Mouse (Mus musculus): ENCODE measurements around the gene Olfr147. TPM values are rescaled to one million over a fixed set of nuclear protein-coding genes. Genes with fewer than 3 reads are reported as not detected.
"Not testable (repeated sequence)": the region's sequence is repeated elsewhere in the genome, so short reads cannot be mapped to it uniquely, and the experiment has no call there.

The Olfr147 gene
- not detected in 2 replicates for polyA plus RNA-seq (2016; fragmentation: Nextera tagmentation; extraction: Ambion mirVana)

GRCm38 (mm10) chr9:38401398-38401797 is at the start of gene Olfr147:
Gene Olfr147 (plus strand): TSS chr9:38401698.
- Histone ChIP-seq H3K4me2 (replicated peaks) (no peak within 1 kb of the TSS), H3K36me3 (no peaks in the 10 kb centered on the region), H3K9ac (replicated peaks) (no peak within 1 kb of the TSS), H3K4me1 (no peaks in the 10 kb centered on the region), H3K27me3 (no peaks in the 10 kb centered on the region), H3K9me3 (no peaks in the 10 kb centered on the region), H3K4me3 (no peak within 1 kb of the TSS), H3K27ac (replicated peaks) (no peak within 1 kb of the TSS)
- WGBS = 85% methylated on average over 1 of the region's 1 CpGs
- ATAC-seq (ENCODE audit: low FRiP score, low read depth) = no peak

DNA sequence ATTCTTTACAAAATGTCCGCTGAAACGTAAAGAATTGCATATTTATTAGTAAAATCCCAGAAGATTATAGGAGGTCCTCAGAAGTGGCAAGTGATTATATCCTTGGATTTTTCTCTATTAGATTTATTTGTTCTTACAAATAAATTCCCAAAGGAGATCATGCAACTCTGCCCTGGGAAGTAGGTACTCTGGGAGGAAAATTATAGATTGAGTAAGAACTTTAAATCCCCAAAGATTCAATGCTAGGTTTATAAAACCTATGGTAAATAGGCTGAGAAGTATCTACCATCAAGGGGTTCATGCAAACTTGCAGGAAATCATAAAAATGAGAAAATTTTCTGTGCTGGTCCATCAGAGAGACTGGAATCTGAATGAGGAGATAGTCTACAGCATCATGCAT is 34.9 kb upstream of the Olfr147 start, which contains the start of gene Olfr250:
Gene Olfr250, plus strand, starts transcription at position 301 of the 400 bp plus-strand sequence.
- no peaks in the 10 kb centered on the region for H3K4me1 ChIP-seq
- H3K4me3 ChIP-seq = no peak within 1 kb of the TSS
- ATAC-seq (ENCODE audit: low FRiP score, low read depth) = no peak
- no peak within 1 kb of the TSS for H3K27ac ChIP-seq (replicated peaks)
- no peaks in the 10 kb centered on the region for H3K36me3 ChIP-seq
- no peaks in the 10 kb centered on the region for H3K9me3 ChIP-seq
- no peak within 1 kb of the TSS for H3K9ac ChIP-seq (replicated peaks)
- H3K27me3 ChIP-seq = no peaks in the 10 kb centered on the region
- 77% methylated on average over 2 of the region's 2 CpGs for WGBS
- no peak within 1 kb of the TSS for H3K4me2 ChIP-seq (replicated peaks)

DNA sequence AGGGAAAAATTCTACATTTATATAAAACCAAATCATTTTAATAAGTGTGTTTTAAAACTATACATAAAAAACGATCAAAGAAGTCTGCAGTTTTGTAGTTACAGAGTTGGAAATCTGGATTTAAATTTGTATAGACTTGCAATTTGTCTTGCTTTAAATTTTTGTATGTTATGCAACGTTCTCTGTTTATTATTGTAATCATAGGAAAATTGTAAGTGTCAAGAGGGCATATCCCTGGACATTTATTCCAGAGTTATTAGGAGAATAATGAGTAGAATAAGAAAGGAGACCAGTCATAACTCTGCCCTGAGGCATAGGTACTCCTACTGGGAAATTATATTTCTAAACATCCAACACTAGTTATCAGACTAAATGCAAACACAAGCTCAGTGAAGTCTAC is 24.7 kb upstream of the Olfr147 start, which contains the start of gene Olfr251:
Gene Olfr251, plus strand, starts transcription at position 301 of the 400 bp plus-strand sequence.
- no peaks in the 10 kb centered on the region for H3K4me1 ChIP-seq
- WGBS = 73% methylated on average over 2 of the region's 2 CpGs
- H3K4me3 ChIP-seq = no peak within 1 kb of the TSS
- no peaks in the 10 kb centered on the region for H3K36me3 ChIP-seq
- no peak for ATAC-seq (ENCODE audit: low FRiP score, low read depth)
- no peak within 1 kb of the TSS for H3K4me2 ChIP-seq (replicated peaks)
- H3K27ac ChIP-seq (replicated peaks) = no peak within 1 kb of the TSS
- no peak within 1 kb of the TSS for H3K9ac ChIP-seq (replicated peaks)
- no peaks in the 10 kb centered on the region for H3K9me3 ChIP-seq
- no peaks in the 10 kb centered on the region for H3K27me3 ChIP-seq

DNA sequence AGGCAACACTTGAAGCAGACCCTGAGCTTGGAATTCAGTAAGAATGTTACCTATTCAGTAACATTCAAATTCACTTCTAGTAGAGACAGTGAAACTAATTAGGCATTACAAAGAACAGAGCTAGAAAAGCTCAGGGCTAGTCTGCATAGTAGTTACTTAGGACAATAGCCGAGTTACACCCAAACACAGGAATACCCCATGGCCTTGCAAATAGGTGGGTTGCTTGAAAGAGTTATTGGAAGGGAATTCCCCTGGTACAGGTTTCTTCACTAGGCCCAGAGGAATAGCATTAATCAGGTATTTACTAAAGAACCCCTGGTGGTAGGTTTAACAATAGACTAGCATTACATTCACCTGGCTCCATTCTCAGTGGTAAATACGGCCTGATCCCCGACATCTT is 6.0 kb downstream of the Olfr147 start:
- not testable (repeated sequence) for ATAC-seq (ENCODE audit: low FRiP score, low read depth); H3K9ac ChIP-seq (replicated peaks)
- WGBS = 90% methylated on average over 3 of the region's 3 CpGs

DNA sequence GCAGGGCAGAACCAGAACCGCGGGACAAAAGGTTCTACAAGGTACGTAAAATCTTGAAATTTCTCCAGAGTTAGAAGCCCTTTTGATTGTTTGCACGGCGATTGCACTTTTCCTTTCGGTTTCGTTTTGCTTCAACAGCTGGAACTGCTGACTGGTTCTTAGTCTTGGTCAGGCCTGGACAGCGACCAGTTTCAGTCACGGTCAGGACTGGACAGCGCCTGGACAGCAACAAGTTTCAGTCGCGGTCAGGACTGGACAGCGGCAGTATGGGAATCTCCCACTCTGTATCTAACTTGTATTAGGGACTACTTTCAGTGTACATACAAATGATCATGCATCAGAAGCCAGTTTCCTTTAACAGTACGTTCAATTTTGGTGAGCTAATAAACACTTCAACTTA is 12.0 kb downstream of the Olfr147 start:
- H3K9ac ChIP-seq (replicated peaks); H3K4me3 ChIP-seq; H3K27me3 ChIP-seq; H3K4me2 ChIP-seq (replicated peaks); H3K27ac ChIP-seq (replicated peaks); H3K36me3 ChIP-seq; ATAC-seq (ENCODE audit: low FRiP score, low read depth); H3K4me1 ChIP-seq; H3K9me3 ChIP-seq: not testable (repeated sequence)
- WGBS = 93% methylated on average over 14 of the region's 14 CpGs

More for the DNA sequence above, 6.0 kb downstream of the Olfr147 start:
- H3K27me3 ChIP-seq; H3K9me3 ChIP-seq; H3K4me1 ChIP-seq; H3K4me3 ChIP-seq; H3K36me3 ChIP-seq; H3K4me2 ChIP-seq (replicated peaks); H3K27ac ChIP-seq (replicated peaks): not testable (repeated sequence)

GRCm38 (mm10) chr9:38423801-38424200 is 22.3 kb downstream of the Olfr147 start:
- no peak overlapping the region for H3K4me3 ChIP-seq
- no peak for ATAC-seq (ENCODE audit: low FRiP score, low read depth)
- H3K36me3 ChIP-seq = no peaks in the 10 kb centered on the region
- no peak overlapping the region for H3K4me2 ChIP-seq (replicated peaks)
- no peak overlapping the region for H3K9ac ChIP-seq (replicated peaks)
- H3K9me3 ChIP-seq = no peaks in the 10 kb centered on the region; the same call in 1 of the 2 replicates
- no peaks in the 10 kb centered on the region for H3K27me3 ChIP-seq
- no peak overlapping the region for H3K27ac ChIP-seq (replicated peaks)
- H3K4me1 ChIP-seq = no peaks in the 10 kb centered on the region

- Histone ChIP-seq H3K9ac (replicated peaks) (no peak overlapping the region), H3K9me3 (no peaks in the 10 kb centered on the region), H3K36me3 (no peaks in the 10 kb centered on the region), H3K4me2 (replicated peaks) (no peak overlapping the region), H3K4me1 (no peaks in the 10 kb centered on the region), H3K4me3 (no peak overlapping the region), H3K27ac (replicated peaks) (no peak overlapping the region), H3K27me3 (no peaks in the 10 kb centered on the region)
- 50% methylated on average over 1 of the region's 1 CpGs for WGBS
- no peak for ATAC-seq (ENCODE audit: low FRiP score, low read depth)
These were observed 25.5 kb downstream of the Olfr147 start for GRCm38 (mm10) chr9:38427026-38427425.

GRCm38 (mm10) chr9:38429155-38429554 is 27.7 kb downstream of the Olfr147 start, which contains the start of gene Olfr901:
Gene Olfr901 (plus strand): TSS chr9:38429455.
- no peak for ATAC-seq (ENCODE audit: low FRiP score, low read depth)
- WGBS = 95% methylated on average over 1 of the region's 1 CpGs
- H3K36me3 ChIP-seq = no peaks in the 10 kb centered on the region

DNA sequence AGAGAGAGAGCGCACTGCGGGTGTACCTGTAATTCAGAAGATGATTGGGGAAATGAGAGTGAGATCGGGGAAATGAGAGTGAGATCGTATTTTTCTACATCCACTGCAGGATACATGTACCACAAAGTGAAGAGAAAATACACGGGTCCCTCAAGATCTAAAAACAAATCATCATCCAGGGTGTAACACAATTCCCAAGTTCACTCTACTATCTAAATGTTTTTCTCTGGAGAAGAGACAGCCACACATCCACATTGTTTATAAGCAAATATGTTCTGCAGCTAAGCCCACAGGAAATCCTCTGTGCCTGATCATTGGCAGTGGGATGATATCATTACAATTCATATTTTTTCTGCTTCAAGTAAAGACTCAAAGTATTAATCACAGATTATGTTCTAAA is 45.9 kb downstream of the Olfr147 start, which contains the start of gene Olfr902:
Gene Olfr902, plus strand, starts transcription at position 301 of the 400 bp plus-strand sequence.
- H3K9me3 ChIP-seq = no peaks in the 10 kb centered on the region
- H3K4me1 ChIP-seq = no peaks in the 10 kb centered on the region
- no peak within 1 kb of the TSS for H3K9ac ChIP-seq (replicated peaks)
- no peaks in the 10 kb centered on the region for H3K36me3 ChIP-seq
- 89% methylated on average over 5 of the region's 5 CpGs for WGBS
- no peak for ATAC-seq (ENCODE audit: low FRiP score, low read depth)
- no peaks in the 10 kb centered on the region for H3K27me3 ChIP-seq
- no peak within 1 kb of the TSS for H3K4me2 ChIP-seq (replicated peaks)
- H3K4me3 ChIP-seq = no peak within 1 kb of the TSS
- H3K27ac ChIP-seq (replicated peaks) = no peak within 1 kb of the TSS

More at GRCm38 (mm10) chr9:38429155-38429554, 27.7 kb downstream of the Olfr147 start, which contains the start of gene Olfr901:
- Histone ChIP-seq H3K4me3 (no peak within 1 kb of the TSS), H3K4me2 (replicated peaks) (no peak within 1 kb of the TSS), H3K27ac (replicated peaks) (no peak within 1 kb of the TSS), H3K4me1 (no peaks in the 10 kb centered on the region), H3K27me3 (no peaks in the 10 kb centered on the region), H3K9ac (replicated peaks) (no peak within 1 kb of the TSS), H3K9me3 (no peaks in the 10 kb centered on the region)

Other genes starting within 250 kb of the Olfr147 start
- gene Olfr891, start 220.9 kb upstream of the Olfr147 start, polyA plus RNA-seq (2016; fragmentation: Nextera tagmentation; extraction: Ambion mirVana) = not detected in 2 replicates
- gene Olfr893, start 193.3 kb upstream of the Olfr147 start, polyA plus RNA-seq (2016; fragmentation: Nextera tagmentation; extraction: Ambion mirVana) = not detected in 2 replicates
- gene Olfr894, start 183.6 kb upstream of the Olfr147 start, polyA plus RNA-seq (2016; fragmentation: Nextera tagmentation; extraction: Ambion mirVana) = not detected in 2 replicates
- gene Olfr143, start 148.9 kb upstream of the Olfr147 start, polyA plus RNA-seq (2016; fragmentation: Nextera tagmentation; extraction: Ambion mirVana) = not detected in 2 replicates
- not detected in 2 replicates for gene Olfr895, start 133.8 kb upstream of the Olfr147 start, polyA plus RNA-seq (2016; fragmentation: Nextera tagmentation; extraction: Ambion mirVana)
- not detected in 2 replicates for gene Olfr896-ps1, start 110.6 kb upstream of the Olfr147 start, polyA plus RNA-seq (2016; fragmentation: Nextera tagmentation; extraction: Ambion mirVana)
- not detected in 2 replicates for gene Olfr25, start 72.6 kb upstream of the Olfr147 start, polyA plus RNA-seq (2016; fragmentation: Nextera tagmentation; extraction: Ambion mirVana)
- gene Olfr898, start 53.3 kb upstream of the Olfr147 start, polyA plus RNA-seq (2016; fragmentation: Nextera tagmentation; extraction: Ambion mirVana) = not detected in 2 replicates
- gene Olfr250, start 34.8 kb upstream of the Olfr147 start, polyA plus RNA-seq (2016; fragmentation: Nextera tagmentation; extraction: Ambion mirVana) = not detected in 2 replicates
- not detected in 2 replicates for gene Olfr251, start 24.6 kb upstream of the Olfr147 start, polyA plus RNA-seq (2016; fragmentation: Nextera tagmentation; extraction: Ambion mirVana)
- gene Olfr901, start 27.8 kb downstream of the Olfr147 start, polyA plus RNA-seq (2016; fragmentation: Nextera tagmentation; extraction: Ambion mirVana) = not detected in 2 replicates
- not detected in 2 replicates for gene Olfr902, start 46.0 kb downstream of the Olfr147 start, polyA plus RNA-seq (2016; fragmentation: Nextera tagmentation; extraction: Ambion mirVana)
- gene Olfr904, start 61.4 kb downstream of the Olfr147 start, polyA plus RNA-seq (2016; fragmentation: Nextera tagmentation; extraction: Ambion mirVana) = not detected in 2 replicates
- not detected in 2 replicates for gene Olfr905, start 69.4 kb downstream of the Olfr147 start, polyA plus RNA-seq (2016; fragmentation: Nextera tagmentation; extraction: Ambion mirVana)
- gene Olfr906, start 85.4 kb downstream of the Olfr147 start, polyA plus RNA-seq (2016; fragmentation: Nextera tagmentation; extraction: Ambion mirVana) = not detected in 2 replicates
- not detected in 2 replicates for gene Olfr907, start 94.1 kb downstream of the Olfr147 start, polyA plus RNA-seq (2016; fragmentation: Nextera tagmentation; extraction: Ambion mirVana)
- not detected in 2 replicates for gene Olfr911-ps1, start 119.9 kb downstream of the Olfr147 start, polyA plus RNA-seq (2016; fragmentation: Nextera tagmentation; extraction: Ambion mirVana)
- not detected in 2 replicates for gene Olfr910, start 136.2 kb downstream of the Olfr147 start, polyA plus RNA-seq (2016; fragmentation: Nextera tagmentation; extraction: Ambion mirVana)
- gene Olfr912, start 178.5 kb downstream of the Olfr147 start, polyA plus RNA-seq (2016; fragmentation: Nextera tagmentation; extraction: Ambion mirVana) = not detected in 2 replicates
- gene Olfr913, start 191.1 kb downstream of the Olfr147 start, polyA plus RNA-seq (2016; fragmentation: Nextera tagmentation; extraction: Ambion mirVana) = not detected in 2 replicates
- gene Olfr914, start 203.4 kb downstream of the Olfr147 start, polyA plus RNA-seq (2016; fragmentation: Nextera tagmentation; extraction: Ambion mirVana) = not detected in 2 replicates